Mouse (Mus musculus) layer of hippocampus, adult 11-12 months (tissue): ENCODE measurements at regions not wholly inside any gene's neighbourhood (a gene's known extent, or its start where the extent isn't known, plus 50 kb on each side); places are given as distances from the start of the nearest gene placed in this dataset.

ENCODE experiments used
- DNase-seq: peaks from one replicate; pipeline ENCODE4 v3.0.0; 2022; ENCODE audit warnings: low spot score

- DNase-seq = no peak
Measured at GRCm38 (mm10) chr6:107797845-107798244, 267.0 kb upstream of the Setmar start.

GRCm38 (mm10) chr6:107803056-107803455 lies 261.8 kb upstream of the Setmar start:
- no peak for DNase-seq
